Mouse (Mus musculus) adrenal gland, postnatal 25 days (tissue): ENCODE data around the gene Mfsd10. TPM values are rescaled to one million over a fixed set of nuclear protein-coding genes. Genes with fewer than 3 reads are reported as not detected.
"Not testable (repeated sequence)": the region's sequence is repeated elsewhere in the genome, so short reads cannot be mapped to it uniquely, and the experiment has no call there.

Source experiments
- DNase-seq: peaks from one replicate; pipeline ENCODE4 v3.0.0; 2021; ENCODE audit warnings: mixed read lengths
- total RNA-seq: library from RNA; stranded (reverse); gene quantifications from 2 replicates; pipeline ENCODE4 v1.2.3, GENCODE M21; 2021

Gene Mfsd10
- total RNA-seq, 1 experiment from 2014 or later: 40.4 TPM

- no peak for DNase-seq
These were observed 32.4 kb downstream of the Mfsd10 start for GRCm38 (mm10) chr5:34604576-34604975.

- DNase-seq: no peak
These were observed 43.7 kb downstream of the Mfsd10 start for GRCm38 (mm10) chr5:34593202-34593727.

- no peak for DNase-seq
These were observed 44.3 kb downstream of the Mfsd10 start for GRCm38 (mm10) chr5:34592666-34593065.

GRCm38 (mm10) chr5:34592224-34592623, 44.8 kb downstream of the Mfsd10 start:
- DNase-seq: not testable (repeated sequence)

- DNase-seq: no peak
These were observed 45.5 kb downstream of the Mfsd10 start for GRCm38 (mm10) chr5:34591388-34592004.

GRCm38 (mm10) chr5:34590702-34591101, 46.3 kb downstream of the Mfsd10 start:
- DNase-seq: no peak

GRCm38 (mm10) chr5:34590059-34590458, 47.0 kb downstream of the Mfsd10 start:
- no peak for DNase-seq

GRCm38 (mm10) chr5:34587881-34588280, 49.1 kb downstream of the Mfsd10 start:
- no peak for DNase-seq

GRCm38 (mm10) chr5:34585216-34585615, 51.8 kb downstream of the Mfsd10 start:
- DNase-seq: no peak

Other genes starting within 250 kb of the Mfsd10 start
- gene Tnip2, start 123.2 kb downstream of the Mfsd10 start, total RNA-seq: 14.9 and 24.7 TPM in 2 replicates
- gene Sh3bp2, start 111.4 kb downstream of the Mfsd10 start, total RNA-seq: 16.6 and 19.9 TPM in 2 replicates
- gene Add1, start 63.5 kb downstream of the Mfsd10 start, total RNA-seq: 139 and 181 TPM in 2 replicates
- gene Nop14, start 22.9 kb upstream of the Mfsd10 start, total RNA-seq: 21.3 and 24.9 TPM in 2 replicates
- gene Grk4, start 23.2 kb upstream of the Mfsd10 start, total RNA-seq: 2.4 and 3.9 TPM in 2 replicates
- 35.4 and 37.6 TPM in 2 replicates for gene Htt, start 124.5 kb upstream of the Mfsd10 start, total RNA-seq